Mouse (Mus musculus) lung, embryonic 16.5 days (tissue): Measurements from ENCODE around the gene Ackr2. TPM values are rescaled to one million over a fixed set of nuclear protein-coding genes. Genes with fewer than 3 reads are reported as not detected.

Source experiments
- ATAC-seq: fragments of 200-750 bp; cut with Nextera tagmentation; 2 replicates; pipeline ENCODE4 v1.8.0; 2017; ENCODE audit warnings: low read depth, mild to moderate bottlenecking, moderate library complexity
- H3K27ac ChIP-seq: fragments of 300-500 bp; sonication (generic); 2 replicates; pipeline ENCODE4 v1.5.1; 2014; ENCODE audit warnings: mild to moderate bottlenecking, control low read depth, low read length
- H3K27me3 ChIP-seq: fragments of 300-500 bp; sonication (generic); 2 replicates; pipeline ENCODE4 v1.6.1; 2014; ENCODE audit warnings: low read depth, low read length, mixed read lengths; ENCODE audit not compliant: control insufficient read depth, insufficient read depth
- H3K36me3 ChIP-seq: fragments of 300-500 bp; sonication (generic); 2 replicates; pipeline ENCODE4 v1.6.1; 2014; ENCODE audit warnings: low read length; ENCODE audit not compliant: control insufficient read depth, insufficient read depth
- H3K4me1 ChIP-seq: fragments of 300-500 bp; sonication (generic); replicated peaks from 2 replicates; pipeline ENCODE4 v1.6.1; 2014; ENCODE audit warnings: low read length, mixed read lengths; ENCODE audit not compliant: control insufficient read depth, insufficient read depth
- H3K4me2 ChIP-seq: fragments of 300-500 bp; sonication (generic); 2 replicates; pipeline ENCODE4 v1.6.1; 2014; ENCODE audit warnings: low read depth, low read length, control low read depth
- H3K4me3 ChIP-seq: fragments of 300-500 bp; sonication (generic); 2 replicates; pipeline ENCODE4 v1.5.1; 2014; ENCODE audit warnings: mild to moderate bottlenecking, low read length, control low read depth
- H3K9ac ChIP-seq: fragments of 300-500 bp; sonication (generic); 2 replicates; pipeline ENCODE4 v1.6.1; 2014; ENCODE audit warnings: low read length, control low read depth
- H3K9me3 ChIP-seq: fragments of 300-500 bp; sonication (generic); 2 replicates; pipeline ENCODE4 v1.6.1; 2016; ENCODE audit warnings: low read length; ENCODE audit not compliant: control insufficient read depth
- WGBS: fragments of 180-500 bp; shearing (Covaris S2); extraction: QIAGEN DNeasy Blood & Tissue Kit; methylation state at CpG from one replicate; pipeline ENCODE4 v1.1.7; 2014; 5-methylcytosine and 5-hydroxymethylcytosine counted together
- polyA plus RNA-seq: library from polyadenylated mRNA; unstranded; fragments of >200 nt; fragmentation: Nextera tagmentation; extraction: Ambion mirVana; gene quantifications from 2 replicates; pipeline ENCODE4 v1.2.1, GENCODE M21; 2015

Ackr2 gene
- polyA plus RNA-seq = 1.6 and 2.9 TPM in 2 replicates

DNA sequence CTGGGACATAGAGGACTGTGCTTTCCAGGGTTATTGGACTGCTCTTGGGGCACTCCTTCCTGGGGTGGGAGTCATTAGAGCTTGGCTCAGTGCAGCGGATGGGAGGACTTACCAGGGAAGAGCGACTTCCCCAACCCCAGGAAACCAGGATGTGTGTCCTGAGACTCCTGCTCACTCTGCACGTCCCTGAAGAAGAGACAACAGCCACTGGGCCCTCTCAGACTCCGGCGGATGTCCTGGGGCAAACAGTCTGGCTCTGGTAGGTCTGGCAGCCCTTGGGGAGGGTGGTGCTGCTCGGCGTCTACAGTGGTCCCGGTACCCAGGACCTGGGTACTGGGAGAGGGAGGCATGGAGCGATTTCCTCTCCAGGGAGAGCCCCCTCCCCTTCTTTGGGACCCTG lies at the start of gene Ackr2:
Gene Ackr2 (plus strand): TSS at position 111 of the 400 bp plus-strand sequence.
- Histone ChIP-seq H3K4me1 (peaks cover 13% of the 10 kb centered on the region), H3K36me3 (no peaks in the 10 kb centered on the region), H3K9me3 (no peaks in the 10 kb centered on the region), H3K9ac (no peak within 1 kb of the TSS), H3K27ac (0 out of 2 replicates have a peak within 1 kb of the TSS, but pooled peaks have one; percentile 12), H3K4me3 (no peak within 1 kb of the TSS), H3K27me3 (no peaks in the 10 kb centered on the region), H3K4me2 (no peak within 1 kb of the TSS)
- 67% methylated on average over 9 of the region's 9 CpGs for WGBS
- peak; percentile 14; the same call in 1 of the 2 replicates for ATAC-seq

DNA sequence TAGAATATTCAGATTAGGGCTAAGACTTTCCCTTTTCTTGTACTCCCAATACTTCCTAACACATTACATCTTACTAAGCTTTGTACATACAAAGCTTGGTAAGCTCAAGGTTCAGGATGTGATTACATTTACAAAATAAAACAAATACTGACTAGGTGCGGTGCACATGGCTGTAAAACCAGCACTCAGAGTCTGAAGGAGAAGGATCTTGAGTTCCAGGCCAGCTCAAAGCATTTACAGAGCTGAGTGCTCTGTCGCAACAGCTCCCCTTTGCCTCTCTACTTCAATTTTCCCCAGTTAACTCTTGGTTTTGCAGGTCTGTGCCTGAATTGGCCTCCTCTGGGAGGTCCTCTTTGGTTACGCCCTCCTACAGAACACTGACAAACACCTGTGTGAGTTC lies 43.9 kb upstream of the Ackr2 start:
- WGBS = 79% methylated on average over 3 of the region's 3 CpGs
- peaks cover 7% of the 10 kb centered on the region for H3K36me3 ChIP-seq

DNA sequence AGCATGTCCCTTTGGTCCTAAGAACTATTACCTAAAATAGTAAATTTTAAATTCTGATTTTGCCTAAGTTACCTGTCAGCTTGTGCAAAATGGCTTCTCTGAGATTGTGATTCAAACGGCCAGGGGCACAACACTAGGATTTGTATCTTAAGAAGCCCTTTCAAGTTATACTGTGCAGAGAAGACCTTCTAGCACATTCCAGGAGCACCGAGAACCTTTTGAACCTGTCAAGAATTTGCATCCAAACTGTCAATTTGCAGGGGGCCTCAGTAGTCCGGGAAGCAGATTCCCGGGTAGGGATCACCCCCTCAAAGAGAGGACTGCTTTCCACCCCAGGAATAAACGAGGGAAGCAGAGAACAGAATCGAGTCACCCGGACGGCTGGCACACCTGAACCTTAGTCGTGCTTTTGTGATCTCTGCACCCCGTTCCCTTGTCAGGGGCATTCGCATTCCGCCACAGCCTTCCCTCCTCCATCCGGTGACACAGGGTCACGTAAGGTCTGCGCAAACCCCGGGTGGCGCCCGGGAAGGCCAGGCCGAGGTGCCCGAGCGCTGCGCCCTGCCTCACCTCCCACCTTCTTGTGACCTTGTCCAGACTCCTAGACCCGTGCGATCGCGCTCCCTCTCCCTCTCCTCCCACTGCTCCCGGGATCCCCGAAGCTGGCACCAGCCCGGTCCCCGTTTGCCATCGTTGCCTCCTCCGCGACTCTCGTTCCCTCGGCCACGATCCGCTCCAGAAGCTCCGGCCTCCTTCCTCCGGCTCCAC lies 41.3 kb upstream of the Ackr2 start:
- Histone ChIP-seq H3K27me3 (no peaks in the 10 kb centered on the region), H3K4me1 (peaks cover 6% of the 10 kb centered on the region), H3K9ac (peak overlapping the region; percentile 90), H3K9me3 (no peaks in the 10 kb centered on the region), H3K27ac (peak overlapping the region; percentile 99), H3K4me2 (peak overlapping the region; percentile 90), H3K4me3 (peak overlapping the region; percentile 90), H3K36me3 (peaks cover 2% of the 10 kb centered on the region; the same call in 1 of the 2 replicates)
- peak; percentile 8 for ATAC-seq
- WGBS = under 1% methylated on average over 36 of the region's 39 CpGs

More for the DNA sequence above, 43.9 kb upstream of the Ackr2 start:
- ATAC-seq = no peak
- peak overlapping the region; percentile 21; the same call in 1 of the 2 replicates for H3K27ac ChIP-seq
- H3K4me1 ChIP-seq = peaks cover 6% of the 10 kb centered on the region
- H3K9ac ChIP-seq = no peak overlapping the region; the same call in 1 of the 2 replicates
- H3K27me3 ChIP-seq = no peaks in the 10 kb centered on the region
- H3K4me3 ChIP-seq = no peak overlapping the region
- H3K9me3 ChIP-seq = no peaks in the 10 kb centered on the region
- H3K4me2 ChIP-seq = no peak overlapping the region

DNA sequence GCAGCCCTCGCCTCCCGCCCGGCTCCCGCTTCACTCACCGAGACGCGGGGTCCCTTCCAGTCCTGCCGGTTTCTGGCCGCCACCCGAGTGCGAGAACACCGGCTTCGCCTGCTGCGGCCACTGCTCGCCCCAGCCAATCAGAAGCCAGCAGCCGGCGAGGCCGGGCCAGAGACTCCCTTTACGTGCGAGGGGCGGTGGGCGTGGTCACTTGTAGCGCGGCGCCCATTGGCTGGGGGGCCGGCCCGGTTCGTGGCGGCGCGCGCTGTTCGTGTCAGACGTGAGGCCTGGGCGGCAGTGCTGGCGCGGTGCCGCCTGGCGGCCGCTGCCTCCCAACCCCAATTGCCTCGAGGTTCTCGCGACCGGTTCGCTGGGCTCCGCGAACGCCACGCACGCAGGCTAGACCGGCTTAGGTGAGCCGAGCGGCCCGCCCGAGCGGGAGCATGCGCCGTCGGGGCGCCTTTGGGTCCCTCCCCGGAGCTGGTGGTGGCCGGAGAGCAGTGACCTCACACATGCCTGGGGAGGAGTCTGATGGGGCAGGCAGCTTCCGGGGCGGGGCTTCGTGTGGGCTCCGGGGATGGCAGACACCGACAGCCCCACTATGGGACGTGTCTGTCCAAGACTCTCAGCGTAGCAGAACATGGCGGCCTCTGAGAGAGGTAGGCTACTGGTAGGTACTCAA lies 40.5 kb upstream of the Ackr2 start:
- Histone ChIP-seq H3K4me3 (peak overlapping the region; percentile 90), H3K9me3 (no peaks in the 10 kb centered on the region), H3K4me1 (peaks cover 6% of the 10 kb centered on the region), H3K9ac (peak overlapping the region; percentile 90), H3K4me2 (peak overlapping the region; percentile 90), H3K27me3 (no peaks in the 10 kb centered on the region), H3K36me3 (no peaks in the 10 kb centered on the region), H3K27ac (peak overlapping the region; percentile 99)
- peak; percentile 99 for ATAC-seq
- WGBS = under 1% methylated on average over 60 of the region's 70 CpGs

DNA sequence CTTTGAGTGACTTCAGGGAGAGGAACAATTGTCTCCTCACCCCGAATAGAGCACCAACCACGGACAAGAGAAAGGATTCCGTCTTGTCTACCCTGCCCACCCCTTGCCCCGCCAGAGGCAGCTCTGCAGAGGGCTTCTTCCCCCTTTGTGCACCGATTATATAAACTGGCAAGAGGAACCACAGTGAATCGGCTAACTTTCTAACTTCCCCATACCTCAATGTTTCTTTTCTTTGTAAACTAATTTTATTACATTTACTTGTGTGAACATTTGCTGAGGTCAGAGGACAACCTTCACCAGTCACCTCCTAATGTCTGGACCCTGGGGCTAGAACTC lies 40.0 kb upstream of the Ackr2 start, which contains the start of gene Higd1a:
Gene Higd1a (minus strand): TSS at position 210 of the 336 bp plus-strand sequence.
- WGBS = 5% methylated on average over 6 of the region's 6 CpGs
- ATAC-seq = no peak
- peak within 1 kb of the TSS; percentile 99 for H3K27ac ChIP-seq

DNA sequence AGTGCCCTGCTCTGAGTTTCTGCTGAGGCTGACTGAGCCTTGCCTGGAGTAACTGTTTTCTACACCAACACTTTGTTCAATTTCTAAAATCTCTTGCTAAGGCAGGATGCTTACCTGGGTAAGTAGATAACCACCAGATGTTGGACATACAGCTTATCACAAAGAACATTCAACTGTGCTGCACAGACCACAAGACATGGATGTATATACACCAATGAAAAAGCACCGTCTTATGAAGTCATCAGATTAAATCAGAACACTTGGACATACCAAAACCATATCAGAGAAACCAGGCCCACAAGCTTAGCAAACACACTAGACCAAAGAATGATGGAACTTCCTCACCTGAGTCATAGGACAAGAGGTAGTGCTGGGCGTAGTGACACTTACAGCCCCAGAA lies 38.8 kb upstream of the Ackr2 start:
- Histone ChIP-seq H3K27me3 (no peaks in the 10 kb centered on the region), H3K36me3 (no peaks in the 10 kb centered on the region), H3K4me2 (no peak overlapping the region), H3K27ac (no peak overlapping the region), H3K4me1 (peaks cover 6% of the 10 kb centered on the region), H3K4me3 (no peak overlapping the region), H3K9me3 (no peaks in the 10 kb centered on the region), H3K9ac (no peak overlapping the region)
- ATAC-seq = no peak
- WGBS = 96% methylated on average over 2 of the region's 2 CpGs

More for the DNA sequence above, 40.0 kb upstream of the Ackr2 start, which contains the start of gene Higd1a:
- H3K4me3 ChIP-seq = peak within 1 kb of the TSS; percentile 90
- no peaks in the 10 kb centered on the region for H3K27me3 ChIP-seq
- peak within 1 kb of the TSS; percentile 90 for H3K9ac ChIP-seq
- H3K9me3 ChIP-seq = no peaks in the 10 kb centered on the region
- H3K36me3 ChIP-seq = no peaks in the 10 kb centered on the region
- H3K4me1 ChIP-seq = peaks cover 6% of the 10 kb centered on the region
- H3K4me2 ChIP-seq = peak within 1 kb of the TSS; percentile 90

DNA sequence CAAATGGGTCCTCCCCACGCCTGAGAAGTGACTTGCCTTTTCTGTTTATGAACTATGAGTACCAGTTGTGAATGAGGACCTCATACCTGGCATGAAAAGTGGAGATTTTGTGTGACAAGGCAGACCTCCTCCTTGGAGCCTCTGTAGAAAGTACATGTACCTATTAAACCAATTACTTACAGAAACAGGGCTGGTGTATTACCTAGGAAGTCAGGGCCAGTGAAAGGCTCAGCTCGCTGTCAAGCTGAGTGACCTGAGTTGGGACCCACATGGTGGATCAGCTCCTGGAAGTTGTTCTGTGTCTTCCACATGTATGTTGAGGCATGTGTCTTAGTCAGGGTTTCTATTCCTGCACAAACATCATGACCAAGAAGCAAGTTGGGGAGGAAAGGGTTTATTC lies 37.2 kb upstream of the Ackr2 start:
- H3K36me3 ChIP-seq = no peaks in the 10 kb centered on the region
- H3K9me3 ChIP-seq = no peaks in the 10 kb centered on the region
- H3K27me3 ChIP-seq = no peaks in the 10 kb centered on the region
- no peak overlapping the region for H3K4me2 ChIP-seq
- H3K4me3 ChIP-seq = no peak overlapping the region
- WGBS = 73% methylated on average over 2 of the region's 2 CpGs
- H3K4me1 ChIP-seq = peaks cover 11% of the 10 kb centered on the region
- H3K9ac ChIP-seq = no peak overlapping the region
- H3K27ac ChIP-seq = no peak overlapping the region
- ATAC-seq = no peak

DNA sequence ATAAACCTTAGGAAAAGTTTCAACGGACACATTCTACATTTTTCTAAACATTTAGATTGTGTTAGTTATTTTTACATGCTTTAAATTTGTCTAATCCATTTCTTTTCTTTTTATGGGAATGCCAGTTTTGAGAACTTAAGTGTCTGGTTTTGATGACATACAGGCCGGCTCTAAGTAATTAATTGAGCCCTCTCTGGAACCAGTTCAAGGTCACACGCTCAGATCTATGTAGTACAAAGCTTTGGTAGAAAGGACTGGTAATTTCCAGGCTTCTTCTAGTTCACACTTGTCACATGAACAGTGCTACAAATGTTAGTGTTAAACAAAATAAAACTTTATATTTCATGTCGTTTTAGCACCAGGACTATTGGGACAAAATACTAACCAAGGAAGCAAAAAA lies 33.3 kb upstream of the Ackr2 start:
- Histone ChIP-seq H3K4me1 (peaks cover 11% of the 10 kb centered on the region), H3K4me2 (no peak overlapping the region), H3K9ac (no peak overlapping the region), H3K27ac (no peak overlapping the region), H3K27me3 (no peaks in the 10 kb centered on the region), H3K9me3 (no peaks in the 10 kb centered on the region), H3K36me3 (no peaks in the 10 kb centered on the region), H3K4me3 (no peak overlapping the region)
- 40% methylated on average over 4 of the region's 4 CpGs for WGBS
- ATAC-seq = no peak

DNA sequence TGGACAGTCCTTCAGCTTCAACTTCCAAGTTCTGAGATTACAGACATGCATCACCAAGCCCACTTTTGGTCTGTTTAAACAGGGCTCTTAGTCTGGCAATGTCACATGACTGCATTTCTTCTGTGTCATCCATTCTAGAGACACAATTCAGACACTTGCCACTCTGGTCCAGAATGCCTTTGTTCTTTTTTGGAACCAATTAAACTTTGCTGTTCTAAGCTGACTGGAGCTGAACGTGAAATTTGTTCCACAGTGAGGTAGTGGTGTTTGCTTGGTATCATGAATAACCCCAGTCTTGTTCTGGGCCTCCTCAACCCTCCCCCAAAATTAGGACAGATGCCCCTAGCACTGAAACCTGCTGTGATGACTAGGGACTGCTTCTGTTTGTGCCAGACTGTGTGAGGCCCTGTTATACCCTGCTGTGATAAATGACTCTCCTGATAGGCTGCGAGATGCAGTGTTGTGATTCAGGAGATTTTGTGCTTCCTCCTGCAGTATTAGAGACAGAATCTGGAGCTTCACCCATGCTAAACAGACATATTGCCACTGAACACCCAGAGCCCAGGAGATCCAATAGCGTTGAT lies 32.6 kb upstream of the Ackr2 start:
- peaks cover 11% of the 10 kb centered on the region for H3K4me1 ChIP-seq
- H3K36me3 ChIP-seq = no peaks in the 10 kb centered on the region
- ATAC-seq = no peak
- H3K27me3 ChIP-seq = no peaks in the 10 kb centered on the region
- no peaks in the 10 kb centered on the region for H3K9me3 ChIP-seq
- no peak overlapping the region; the same call in 1 of the 2 replicates for H3K9ac ChIP-seq
- 28% methylated on average over 3 of the region's 3 CpGs for WGBS
- peak overlapping the region; percentile 6; the same call in 1 of the 2 replicates for H3K27ac ChIP-seq
- no peak overlapping the region for H3K4me2 ChIP-seq
- no peak overlapping the region for H3K4me3 ChIP-seq
